Mouse (Mus musculus): ENCODE data around the gene Minar1.
A peak's percentile ranks its signal among the peaks of the same experiment; 100 is the strongest.

Minar1 gene

GRCm38 (mm10) chr9:89623006-89623760 is at the start of gene Minar1:
Minar1 (minus strand) TSS chr9:89623125.
- peak; percentile 10 to 58 for DNase-seq (ENCODE audit: inconsistent age in 2 of 2, low spot score in 1 of 2)

DNA sequence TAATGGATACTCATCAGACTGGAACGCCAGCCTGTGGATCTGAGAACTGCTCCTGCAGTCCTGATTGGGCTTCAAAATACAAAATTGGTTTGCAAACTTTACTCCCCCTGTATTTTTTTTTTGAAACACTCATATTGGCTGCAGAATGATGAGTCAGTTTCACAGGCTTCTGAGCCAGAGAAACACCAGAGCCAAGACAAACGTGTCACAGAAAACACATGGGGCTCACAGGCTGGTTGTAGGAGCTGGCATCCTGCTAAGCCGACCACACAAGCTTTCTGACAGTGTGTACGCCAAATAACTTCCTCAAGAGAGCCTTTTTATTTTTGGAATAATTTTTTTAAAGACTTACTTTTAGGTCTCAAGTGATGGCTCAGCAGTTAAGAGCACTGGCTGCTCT is 47.0 kb upstream of the Minar1 start:
- no peak for DNase-seq (ENCODE audit: inconsistent age in 2 of 2, low spot score in 1 of 2)

DNA sequence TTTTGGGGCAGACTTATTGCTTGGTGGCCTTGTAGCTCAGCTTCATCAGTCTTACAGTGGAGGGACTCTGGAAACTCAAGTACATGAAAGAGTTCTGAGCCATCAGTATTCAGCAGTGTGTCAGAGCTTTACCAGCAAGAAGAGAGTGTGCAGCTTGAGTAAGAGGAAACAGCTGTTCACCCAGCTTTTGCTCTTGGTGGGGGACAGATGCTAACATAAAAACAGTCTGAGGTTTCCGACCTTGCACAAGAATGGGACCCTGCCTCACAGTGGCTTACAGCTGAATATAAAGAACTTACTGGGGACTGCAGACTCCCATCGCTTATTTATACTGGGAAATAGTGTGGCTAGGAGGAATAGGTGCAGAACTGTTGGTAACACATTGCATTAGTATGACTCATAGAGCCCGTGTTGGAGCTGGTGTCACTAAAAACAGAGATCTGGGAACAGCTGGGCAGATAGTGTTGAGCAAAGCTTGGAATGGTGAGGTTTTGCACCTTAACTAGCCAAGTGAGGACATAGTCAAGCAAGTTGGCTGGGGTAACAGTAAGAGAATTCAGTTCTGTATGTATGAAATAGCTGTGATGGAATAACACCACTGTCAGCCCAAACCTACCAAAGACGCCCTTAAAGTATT is 44.5 kb upstream of the Minar1 start:
- peak; percentile 36 to 68 for DNase-seq (ENCODE audit: inconsistent age in 2 of 2, low spot score in 1 of 2)

- no peak for DNase-seq (ENCODE audit: inconsistent age in 2 of 2, low spot score in 1 of 2)
Measured at GRCm38 (mm10) chr9:89650913-89651312, 28.0 kb upstream of the Minar1 start.

DNA sequence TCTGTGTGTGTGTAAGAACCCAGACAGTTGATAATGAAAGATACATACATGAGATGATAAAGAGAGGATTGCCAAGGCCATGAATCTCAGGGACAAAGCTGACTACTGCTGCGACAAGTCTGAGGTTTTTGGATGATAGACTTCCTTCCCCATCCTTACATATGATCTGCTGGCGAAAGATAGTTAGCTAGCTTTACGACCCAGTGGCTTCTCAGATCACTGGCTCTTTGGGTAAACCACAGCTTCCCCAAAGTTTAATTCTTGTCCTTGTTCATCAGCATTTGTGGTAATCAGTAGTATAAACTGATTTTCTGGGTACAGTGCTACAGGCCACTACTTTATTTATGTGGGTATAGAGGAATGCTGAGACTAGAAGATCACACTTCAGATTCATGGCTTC is 14.5 kb upstream of the Minar1 start:
- no peak for DNase-seq (ENCODE audit: inconsistent age in 2 of 2, low spot score in 1 of 2)

GRCm38 (mm10) chr9:89622296-89623005 is 474 bp downstream of the Minar1 start:
- peak in 1 of 2 experiments; percentile 33 for DNase-seq (ENCODE audit: inconsistent age in 2 of 2, low spot score in 1 of 2)

DNA sequence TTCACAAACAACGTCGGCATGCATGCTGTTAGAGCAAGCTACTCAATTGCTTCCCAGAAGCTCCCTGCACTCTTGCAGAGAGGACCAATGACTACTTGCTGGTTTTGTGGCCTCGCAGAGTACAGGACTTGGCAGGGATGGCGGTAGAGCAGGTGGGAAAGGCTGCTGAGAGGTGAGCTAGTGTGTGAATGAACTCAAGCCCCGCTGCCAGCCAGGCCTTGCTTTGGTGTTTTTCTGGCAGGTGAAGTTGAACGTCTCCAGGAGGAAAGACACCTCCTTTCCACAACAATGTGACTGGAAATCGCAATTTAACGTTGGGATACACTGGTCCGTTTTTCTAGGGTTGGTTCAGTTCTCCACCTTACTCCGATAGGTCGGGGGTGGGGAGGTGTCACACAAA is 1.2 kb downstream of the Minar1 start:
- no peak for DNase-seq (ENCODE audit: inconsistent age in 2 of 2, low spot score in 1 of 2)

- no peak for DNase-seq (ENCODE audit: inconsistent age in 2 of 2, low spot score in 1 of 2)
Measured at GRCm38 (mm10) chr9:89620347-89620746, 2.6 kb downstream of the Minar1 start.

GRCm38 (mm10) chr9:89616946-89617345 is 6.0 kb downstream of the Minar1 start:
- DNase-seq (ENCODE audit: inconsistent age in 2 of 2, low spot score in 1 of 2): no peak

- DNase-seq (ENCODE audit: inconsistent age in 2 of 2, low spot score in 1 of 2): no peak
Measured at GRCm38 (mm10) chr9:89610592-89610991, 12.3 kb downstream of the Minar1 start.

DNA sequence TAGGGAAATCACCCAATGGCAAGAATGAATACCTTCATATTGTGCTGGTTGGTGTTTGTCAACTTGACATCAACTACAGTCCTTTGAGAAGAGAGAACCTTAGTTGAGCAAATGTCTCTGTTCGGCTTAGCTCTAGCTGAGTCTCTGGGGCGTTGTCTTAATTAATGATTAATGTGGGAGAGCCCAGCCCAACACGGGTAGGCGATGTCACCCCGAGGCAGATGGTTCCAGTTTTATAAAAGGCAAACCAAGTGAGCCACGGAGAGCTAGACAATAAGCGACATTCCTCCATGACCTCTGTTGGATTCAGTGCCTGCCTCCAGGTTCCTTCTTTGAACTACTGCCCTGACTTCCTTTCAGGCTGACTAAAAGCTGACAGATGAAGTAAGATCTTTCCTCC is 15.6 kb downstream of the Minar1 start:
- DNase-seq (ENCODE audit: inconsistent age in 2 of 2, low spot score in 1 of 2): no peak

DNA sequence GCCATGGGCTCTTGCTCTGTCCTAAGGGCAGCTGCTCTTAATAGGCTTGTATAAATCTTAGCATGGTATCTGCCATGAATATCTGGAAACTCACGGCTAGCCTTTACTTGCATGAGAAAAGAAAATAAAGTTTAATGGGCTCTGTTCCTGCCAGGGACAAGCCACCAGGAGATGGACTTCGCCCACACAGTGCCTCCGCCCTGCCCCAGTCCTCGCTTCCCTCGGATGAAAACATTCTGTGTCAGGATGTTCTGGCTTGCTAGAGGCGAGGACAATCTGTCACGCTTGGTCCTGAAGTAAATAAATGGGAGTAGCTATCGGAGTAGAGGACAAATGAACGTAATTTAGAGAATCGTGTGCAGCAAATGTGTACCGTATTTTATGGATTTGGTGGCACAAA is 16.7 kb downstream of the Minar1 start:
- no peak for DNase-seq (ENCODE audit: inconsistent age in 2 of 2, low spot score in 1 of 2)

GRCm38 (mm10) chr9:89601891-89602290 is 21.0 kb downstream of the Minar1 start:
- no peak for DNase-seq (ENCODE audit: inconsistent age in 2 of 2, low spot score in 1 of 2)

- DNase-seq (ENCODE audit: inconsistent age in 2 of 2, low spot score in 1 of 2): no peak
Measured at GRCm38 (mm10) chr9:89600677-89601076, 22.2 kb downstream of the Minar1 start.

DNA sequence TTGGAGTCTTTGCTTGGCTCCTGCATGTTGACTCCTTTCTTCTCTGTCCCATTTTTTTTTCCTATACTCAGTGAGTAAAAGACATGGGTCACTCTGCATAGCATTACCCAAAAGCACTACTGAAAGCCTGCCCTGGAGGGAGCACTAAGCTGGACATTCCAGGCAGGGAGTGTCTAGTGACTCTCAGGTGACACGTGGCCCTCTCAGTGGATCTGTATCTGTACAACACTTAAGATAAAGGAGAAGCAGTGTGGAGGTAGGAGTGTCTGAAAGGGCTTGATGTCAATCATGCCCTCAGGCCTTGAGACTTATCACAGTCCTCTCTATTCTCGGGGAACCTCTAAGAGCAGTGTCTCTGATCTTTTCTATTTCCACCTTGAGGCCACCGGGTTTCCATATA is 25.9 kb downstream of the Minar1 start:
- no peak for DNase-seq (ENCODE audit: inconsistent age in 2 of 2, low spot score in 1 of 2)

GRCm38 (mm10) chr9:89596392-89596791 is 26.5 kb downstream of the Minar1 start:
- no peak for DNase-seq (ENCODE audit: inconsistent age in 2 of 2, low spot score in 1 of 2)

DNA sequence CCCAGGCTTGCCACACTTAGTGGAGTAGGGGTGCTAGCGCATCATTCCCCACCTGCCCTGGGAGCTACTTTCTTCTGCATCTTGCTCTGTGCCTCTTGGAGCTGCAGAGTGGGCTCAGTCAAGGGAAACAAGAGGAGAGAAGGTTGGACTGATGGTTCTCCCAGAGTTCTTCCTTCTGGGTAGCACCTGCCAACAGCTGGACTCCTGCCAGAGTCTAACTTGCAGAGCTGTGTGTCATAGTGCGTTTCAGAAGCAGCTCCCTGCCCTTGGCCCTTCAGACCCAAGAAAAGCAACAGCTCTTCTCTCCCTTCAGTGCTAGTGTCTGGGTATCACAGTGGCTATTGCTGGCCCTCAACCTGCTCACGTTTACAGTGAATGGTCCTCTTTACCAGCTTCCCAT is 30.5 kb downstream of the Minar1 start:
- DNase-seq (ENCODE audit: inconsistent age in 2 of 2, low spot score in 1 of 2): peak in 1 of 2 experiments; percentile 28

- DNase-seq (ENCODE audit: inconsistent age in 2 of 2, low spot score in 1 of 2): no peak
Measured at GRCm38 (mm10) chr9:89578422-89578821, 44.5 kb downstream of the Minar1 start.

GRCm38 (mm10) chr9:89552663-89553062 is 70.3 kb downstream of the Minar1 start:
- DNase-seq (ENCODE audit: inconsistent age in 2 of 2, low spot score in 1 of 2): no peak

All from adrenal gland, adult (tissue).